Mouse (Mus musculus) gastrocnemius, adult 18-20 months (tissue): ENCODE data around the gene Mex3a. TPM values are rescaled to one million over a fixed set of nuclear protein-coding genes. Genes with fewer than 3 reads are reported as not detected.
A peak's percentile ranks its signal among the peaks of the same experiment; 100 is the strongest.

Experiments
- DNase-seq: peaks from one replicate; pipeline ENCODE4 v3.0.0; 2021; ENCODE audit warnings: low spot score
- total RNA-seq, 2 experiments: library from RNA; stranded (reverse); gene quantifications; 2 replicates each; pipeline ENCODE4 v1.2.3; 2021

The Mex3a gene
- total RNA-seq, 2 experiments from 2014 or later, result 0.17 to 0.18 TPM

DNA sequence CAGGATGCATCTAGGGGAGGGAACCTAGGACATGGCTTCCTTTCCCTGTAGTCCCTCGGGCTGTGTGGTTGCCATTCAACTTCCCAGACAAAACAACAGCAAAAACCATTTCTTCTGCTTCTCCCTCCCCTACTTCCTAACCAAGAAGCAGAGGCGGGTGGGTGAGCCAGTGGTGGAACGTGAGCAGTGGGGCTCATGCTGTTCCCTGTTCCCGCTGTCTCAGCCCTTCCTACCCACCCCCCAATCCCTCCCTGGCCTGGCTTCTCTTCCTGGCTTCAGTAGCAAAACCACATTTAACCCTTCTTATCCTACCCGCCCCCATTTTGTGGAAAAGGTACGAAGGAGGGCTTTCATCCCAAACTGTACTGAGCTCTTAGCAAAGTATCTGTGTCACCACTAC, 27.1 kb upstream of the Mex3a start:
- no peak for DNase-seq

DNA sequence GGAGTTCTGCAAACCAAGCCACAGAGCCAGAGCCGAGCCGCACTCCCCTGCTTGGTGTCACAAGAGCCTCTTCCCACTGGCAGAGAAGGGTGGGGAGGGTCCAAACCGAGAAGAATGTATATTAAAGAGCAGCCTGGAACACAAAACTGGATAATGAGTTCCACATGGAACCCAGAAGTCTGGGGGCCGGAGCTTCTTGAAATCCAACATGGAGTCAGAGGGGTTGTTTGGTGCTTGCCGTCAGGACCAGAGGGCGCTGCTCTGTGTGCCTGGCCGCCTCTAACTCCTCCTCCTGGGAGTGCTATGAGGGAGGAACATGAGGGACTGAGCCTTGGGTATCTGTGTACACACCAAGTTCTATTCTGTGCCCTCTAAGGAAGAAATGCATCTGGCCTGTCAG, 26.4 kb upstream of the Mex3a start:
- DNase-seq, result no peak

DNA sequence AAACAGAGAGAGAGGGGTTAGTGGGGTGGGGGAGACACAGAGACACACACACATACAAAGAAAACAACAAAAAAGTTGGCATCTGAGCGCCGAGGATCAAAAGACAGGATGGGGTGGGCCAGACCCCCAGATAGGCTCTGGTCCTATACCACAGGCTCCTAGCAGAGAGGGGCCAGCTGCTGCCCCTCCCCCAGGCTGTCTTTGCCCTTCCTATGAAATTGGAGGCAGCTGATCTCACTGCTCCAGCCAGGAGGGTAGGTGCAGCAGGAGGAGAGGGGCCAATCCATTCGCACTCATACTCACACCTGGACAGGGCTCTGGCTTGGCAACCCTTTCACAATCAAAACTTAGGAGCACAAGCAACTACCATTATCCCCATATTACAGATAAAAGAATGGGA, 22.9 kb upstream of the Mex3a start:
- DNase-seq, result no peak

DNA sequence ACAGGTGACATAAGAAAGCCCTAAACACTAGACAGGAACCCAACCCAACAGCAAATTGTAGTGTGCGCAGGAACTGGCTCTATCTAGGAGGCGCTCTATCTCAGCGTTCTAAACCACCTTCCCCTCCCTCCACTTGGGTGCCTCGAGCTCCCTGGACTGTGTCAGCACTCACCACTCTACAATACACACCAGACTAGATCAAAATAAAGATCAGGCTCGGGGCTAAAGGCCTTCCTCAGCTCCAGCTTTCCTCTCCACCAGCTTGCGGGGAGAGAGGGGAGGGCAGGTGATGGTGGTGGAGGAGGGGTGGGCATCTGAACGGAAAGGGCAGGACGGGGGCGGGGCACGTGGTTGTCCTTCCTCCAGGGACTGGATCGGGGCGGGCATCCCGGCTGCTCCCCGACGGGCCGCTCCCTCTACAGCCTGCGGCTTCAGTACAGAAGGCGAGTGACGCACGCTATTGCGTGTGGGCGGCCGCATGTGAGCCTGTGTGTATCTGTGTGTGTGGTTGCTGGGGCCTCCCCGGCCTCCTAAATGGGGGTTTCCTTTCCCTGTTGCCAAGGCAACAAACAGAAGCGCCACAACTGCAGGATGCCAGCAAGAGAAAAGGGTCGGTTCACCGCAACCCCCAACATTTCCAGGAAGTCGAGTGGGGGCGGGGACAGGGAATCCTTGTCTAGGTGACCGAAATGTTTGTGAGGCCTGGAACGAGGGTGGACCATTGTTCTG, 22.3 kb upstream of the Mex3a start, which contains the start of gene Lmna:
Lmna (minus strand) TSS at position 265 of the 729 bp plus-strand sequence.
- peak; percentile 93 for DNase-seq

DNA sequence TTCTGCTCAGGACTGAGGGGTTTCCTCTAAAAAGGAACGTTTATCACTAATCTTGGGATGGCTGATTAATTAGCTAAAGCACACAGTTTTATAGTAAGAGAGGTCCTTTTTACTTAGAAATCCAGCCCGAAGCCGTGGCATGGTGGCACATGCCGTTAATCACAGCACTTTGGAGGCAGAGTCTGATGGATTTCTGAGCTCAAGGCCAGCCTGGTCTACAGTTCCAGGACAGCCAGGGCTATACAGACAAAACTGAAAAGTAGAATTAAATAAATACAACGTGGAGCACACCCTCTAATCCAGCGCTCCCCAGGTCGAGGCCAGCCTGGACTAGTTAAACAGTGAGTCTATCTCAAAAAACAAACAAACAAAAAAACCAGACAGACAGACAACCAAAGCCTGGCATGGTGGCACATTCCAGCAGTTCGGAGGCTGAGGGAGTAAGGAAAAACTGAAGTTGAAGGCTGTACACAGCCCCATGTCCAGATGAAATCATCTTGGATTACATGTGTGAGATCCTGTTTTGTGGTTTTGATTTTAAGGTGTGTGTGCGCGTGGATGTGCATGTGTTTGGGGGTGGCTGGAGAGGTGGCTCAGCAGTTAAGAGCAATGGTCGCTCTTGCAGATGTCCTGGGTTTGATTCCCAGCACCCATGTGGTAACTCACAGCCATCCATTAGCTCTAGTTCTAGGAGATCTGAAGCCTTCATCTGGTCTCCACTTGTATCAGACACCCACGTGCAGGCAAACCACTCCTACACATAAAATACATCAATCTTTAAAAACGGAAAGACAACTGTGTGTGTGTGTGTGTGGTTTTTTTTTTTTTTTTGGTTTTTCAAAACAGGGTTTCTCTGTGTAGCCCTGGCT, 21.5 kb upstream of the Mex3a start:
- no peak for DNase-seq

DNA sequence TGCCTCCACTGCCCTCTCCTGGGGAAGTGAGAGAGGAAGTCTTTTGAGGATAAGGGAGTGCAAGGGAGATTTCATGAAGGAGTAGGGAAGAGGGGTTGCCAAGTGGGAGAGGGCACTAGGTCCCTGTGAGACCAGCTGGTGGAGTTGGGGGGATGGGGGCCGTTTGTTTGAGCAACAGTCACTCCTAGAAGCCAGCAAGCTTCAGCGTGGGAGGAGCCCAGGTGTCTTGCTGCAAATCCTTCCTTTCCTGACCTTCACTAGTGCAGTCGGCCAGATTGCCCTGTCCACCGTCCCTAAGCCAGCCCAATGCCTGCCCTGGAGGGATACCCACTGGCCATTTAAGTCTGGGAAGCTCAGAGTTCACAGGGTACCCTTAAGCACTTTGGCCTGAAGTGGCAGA, 20.6 kb upstream of the Mex3a start:
- no peak for DNase-seq

DNA sequence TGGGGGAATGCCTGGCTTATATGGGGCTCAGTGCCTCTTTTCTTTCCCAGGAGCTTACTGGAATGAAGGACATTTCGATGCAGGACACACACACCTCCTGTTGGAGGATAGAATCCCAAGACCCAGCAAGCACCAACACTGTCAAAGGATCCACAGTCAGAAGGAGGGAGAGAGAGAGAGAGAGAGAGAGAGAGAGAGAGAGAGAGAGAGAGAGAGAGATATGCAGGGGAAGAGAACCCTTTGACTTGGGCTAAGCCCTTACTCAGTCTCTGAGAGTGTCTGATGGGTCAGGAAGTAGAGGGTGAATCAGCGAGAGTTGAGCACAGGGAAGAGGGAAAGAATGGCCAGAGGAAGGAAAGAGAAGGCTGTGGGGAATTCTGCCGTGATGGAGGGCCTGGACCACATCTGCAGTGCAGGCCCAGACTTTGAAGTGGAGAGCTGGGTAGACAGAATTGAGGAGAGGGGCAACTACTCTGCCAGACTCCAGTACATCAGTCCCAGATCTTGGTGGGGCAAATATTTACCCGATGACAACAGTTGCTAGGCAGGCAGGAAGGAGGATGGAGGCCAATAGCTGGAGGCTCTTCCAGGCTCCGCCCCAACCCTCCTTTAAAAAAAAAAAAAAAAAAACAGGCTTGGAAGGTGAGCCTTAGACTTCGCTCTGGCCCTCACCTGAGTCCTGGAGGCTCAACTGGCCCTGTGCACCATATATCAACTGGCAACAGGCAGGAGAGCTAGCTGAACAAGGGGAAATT, 19.9 kb upstream of the Mex3a start:
- no peak for DNase-seq

DNA sequence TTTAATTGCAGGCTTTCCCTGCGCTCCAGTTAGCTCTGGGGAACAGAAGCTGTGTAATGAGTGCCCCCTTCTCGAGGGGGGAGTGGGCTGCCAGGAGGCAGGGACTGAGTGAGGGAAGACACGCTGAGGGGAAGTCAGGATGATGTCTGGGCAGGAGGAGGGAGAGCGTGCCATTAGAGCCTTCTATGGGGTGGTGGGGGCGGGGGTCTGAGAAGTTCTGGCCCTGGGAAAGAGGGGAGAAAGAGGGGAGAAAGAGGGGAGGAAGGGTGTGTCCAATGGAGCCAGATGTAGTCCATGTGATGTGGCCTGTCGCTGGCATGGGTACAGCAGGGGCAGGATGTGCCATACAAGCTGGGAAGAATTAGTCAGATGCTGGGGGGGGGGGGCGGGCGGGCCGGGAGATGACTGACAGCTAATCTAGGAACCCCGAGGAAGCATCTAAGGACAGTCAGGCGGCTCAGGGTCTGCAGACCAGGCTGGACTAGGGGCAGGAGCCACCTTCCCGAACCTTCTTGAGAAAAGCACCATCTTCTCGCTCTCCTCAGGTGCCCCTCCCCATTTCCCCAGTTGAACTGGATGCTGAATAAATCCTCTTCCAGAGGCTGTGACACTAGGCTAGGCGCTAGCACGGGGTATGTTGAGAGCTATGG, 19.2 kb upstream of the Mex3a start:
- DNase-seq, result no peak

DNA sequence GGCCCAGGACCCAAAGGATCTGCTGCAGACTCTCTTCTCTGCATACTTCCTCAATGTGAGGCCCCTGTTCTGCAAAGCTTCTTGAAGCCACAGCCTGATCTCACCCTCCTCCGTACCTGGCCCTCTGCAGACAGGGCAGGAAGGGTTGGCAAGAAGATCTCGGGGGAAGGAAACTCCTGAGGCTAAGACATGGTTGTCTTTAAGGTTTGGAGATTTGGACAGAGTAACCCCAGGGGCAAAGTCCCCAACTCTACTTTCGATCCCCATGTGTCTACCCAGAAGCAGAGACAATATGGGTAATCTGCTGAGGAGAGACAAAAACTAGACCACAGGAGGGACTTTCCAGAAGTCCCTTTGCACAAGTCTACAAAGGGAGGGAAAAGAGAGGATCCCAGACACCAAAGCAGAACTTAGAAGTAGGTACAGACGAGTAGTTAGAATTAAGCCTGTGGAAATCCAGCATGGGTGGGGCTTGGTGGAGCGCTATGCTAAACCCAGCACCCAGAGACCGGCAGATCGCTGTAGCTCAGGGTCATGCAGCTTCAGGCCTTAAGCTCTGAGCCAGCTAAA, 18.6 kb upstream of the Mex3a start:
- no peak for DNase-seq

DNA sequence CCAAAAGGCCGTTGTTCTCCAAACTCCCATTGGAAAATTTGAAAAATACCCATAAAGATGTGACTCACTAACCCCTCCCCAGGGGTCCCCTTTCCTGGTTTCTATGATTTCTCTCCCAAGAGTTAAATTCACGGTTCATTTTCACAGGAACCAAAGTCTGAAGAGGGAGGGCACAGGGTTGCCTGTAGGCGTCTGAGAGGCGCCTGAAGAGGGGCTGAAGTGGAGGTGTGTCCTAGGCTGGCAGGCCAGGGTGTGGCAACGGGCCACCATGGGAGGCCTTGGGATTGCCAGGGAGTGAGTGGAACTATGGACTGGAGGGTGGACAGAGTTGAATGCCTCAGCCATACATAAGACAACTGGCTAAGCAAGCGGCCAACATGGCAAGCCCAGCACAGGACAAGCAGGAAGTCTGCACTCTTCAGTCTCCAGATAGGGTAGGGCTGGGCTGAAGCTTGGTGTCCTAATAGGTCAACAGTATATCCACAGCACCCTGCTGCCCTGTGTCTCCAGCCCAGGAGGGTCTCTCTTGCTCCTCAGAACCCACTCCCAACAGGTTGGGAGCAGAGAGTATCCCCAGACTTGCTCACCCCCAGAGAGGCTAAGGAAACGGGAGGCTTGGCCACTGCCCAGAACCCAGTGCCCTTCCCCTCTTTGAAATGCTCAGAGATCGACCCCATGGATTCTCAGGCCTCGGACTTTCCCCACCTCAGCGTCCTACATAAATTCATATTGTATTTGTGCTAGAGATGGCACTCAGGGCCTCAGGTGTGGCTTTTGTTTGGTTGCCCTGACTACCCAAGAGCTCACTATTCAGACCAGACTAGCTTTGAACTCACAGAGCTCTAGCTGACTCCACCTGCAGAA, 17.7 kb upstream of the Mex3a start:
- DNase-seq, result no peak

DNA sequence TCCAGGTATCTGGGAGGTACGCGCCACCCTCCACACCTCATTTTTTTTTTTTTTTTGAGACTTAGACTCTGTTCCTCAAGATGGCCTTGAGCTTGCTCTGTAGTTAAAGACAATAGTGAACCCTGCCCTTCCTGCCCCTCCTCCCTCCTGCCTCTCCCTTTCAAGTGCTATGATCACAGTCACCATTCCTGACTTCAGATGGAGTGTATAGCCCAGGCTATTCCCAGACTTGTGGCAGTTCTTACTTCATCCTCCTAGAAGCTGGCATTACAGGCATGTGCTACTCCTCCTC, 17.2 kb upstream of the Mex3a start:
- no peak for DNase-seq

DNA sequence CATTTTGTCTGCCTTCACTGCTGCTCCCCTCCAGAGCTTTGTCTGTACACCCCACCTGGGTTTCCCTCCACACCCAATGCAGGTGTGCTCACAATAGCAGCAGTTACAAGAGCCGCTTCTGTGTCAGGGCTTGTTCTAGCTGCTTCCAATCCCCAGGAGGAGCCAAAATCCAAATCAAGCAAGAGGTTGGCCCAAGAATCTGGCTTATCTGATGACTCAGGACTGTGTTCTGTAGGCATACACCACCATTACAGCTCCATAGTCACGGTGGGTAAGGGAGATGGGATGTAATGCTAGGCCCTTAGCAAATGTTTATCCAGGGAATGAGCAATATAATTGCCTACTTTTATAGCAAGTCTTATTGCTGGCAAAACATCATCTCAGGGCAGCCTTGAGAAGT, 15.8 kb upstream of the Mex3a start:
- no peak for DNase-seq

DNA sequence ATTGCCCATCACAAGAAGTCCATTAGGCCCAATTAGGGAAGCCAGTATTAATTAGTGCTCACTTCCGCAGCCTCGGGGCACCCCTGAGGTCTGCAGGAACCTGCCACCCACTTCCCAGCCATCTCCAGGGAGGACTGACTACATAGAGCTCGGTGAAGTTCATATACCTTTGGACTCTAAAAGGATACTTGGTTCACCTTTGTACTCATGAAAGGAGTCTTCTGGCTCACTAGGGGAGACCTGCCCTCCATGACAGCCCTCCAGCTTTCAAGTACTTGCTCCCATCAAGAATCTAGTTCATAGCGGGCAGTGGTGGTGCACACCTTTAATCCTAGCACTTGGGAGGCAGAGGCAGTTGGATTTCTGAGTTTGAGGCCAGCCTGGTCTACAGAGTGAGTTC, 13.8 kb upstream of the Mex3a start:
- no peak for DNase-seq

DNA sequence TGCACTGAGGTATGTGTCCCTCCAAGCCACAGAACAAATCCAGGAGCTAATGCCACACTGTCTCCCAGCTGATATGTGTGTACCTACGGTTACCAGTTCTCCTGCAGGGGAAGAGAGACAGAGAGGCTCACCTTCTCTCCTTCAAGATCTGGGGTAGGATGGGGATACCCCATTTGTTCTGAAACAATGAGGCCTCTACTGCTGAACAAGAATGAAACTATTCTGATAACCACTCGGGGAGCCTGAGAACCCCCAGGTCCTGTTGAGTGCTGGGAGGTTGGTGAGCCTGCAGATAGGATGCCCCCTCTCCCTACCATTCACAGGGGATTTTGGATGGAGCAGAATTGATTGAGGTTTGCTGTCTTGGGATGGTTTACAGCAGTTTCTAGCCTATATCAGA, 12.1 kb upstream of the Mex3a start:
- DNase-seq, result no peak

DNA sequence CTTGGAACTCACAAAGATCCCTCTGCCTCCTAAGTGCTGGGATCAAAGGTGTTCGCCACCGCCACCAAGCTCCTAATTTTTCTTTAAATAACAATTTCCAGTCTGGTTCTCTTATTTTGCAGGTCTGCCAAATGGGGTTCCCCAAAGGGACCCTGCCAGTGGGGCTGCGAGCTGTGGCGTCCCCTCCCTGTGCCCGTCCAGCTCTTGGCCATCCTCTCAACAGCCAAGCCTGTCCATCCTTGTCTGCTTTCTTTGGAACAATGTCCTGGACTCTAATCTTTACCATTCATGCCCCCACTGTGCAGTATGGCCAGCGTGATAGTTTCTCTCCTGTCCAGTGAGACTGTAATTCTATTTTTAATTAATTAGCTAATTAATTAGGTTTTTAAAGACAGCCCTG, 11.0 kb upstream of the Mex3a start:
- no peak for DNase-seq

DNA sequence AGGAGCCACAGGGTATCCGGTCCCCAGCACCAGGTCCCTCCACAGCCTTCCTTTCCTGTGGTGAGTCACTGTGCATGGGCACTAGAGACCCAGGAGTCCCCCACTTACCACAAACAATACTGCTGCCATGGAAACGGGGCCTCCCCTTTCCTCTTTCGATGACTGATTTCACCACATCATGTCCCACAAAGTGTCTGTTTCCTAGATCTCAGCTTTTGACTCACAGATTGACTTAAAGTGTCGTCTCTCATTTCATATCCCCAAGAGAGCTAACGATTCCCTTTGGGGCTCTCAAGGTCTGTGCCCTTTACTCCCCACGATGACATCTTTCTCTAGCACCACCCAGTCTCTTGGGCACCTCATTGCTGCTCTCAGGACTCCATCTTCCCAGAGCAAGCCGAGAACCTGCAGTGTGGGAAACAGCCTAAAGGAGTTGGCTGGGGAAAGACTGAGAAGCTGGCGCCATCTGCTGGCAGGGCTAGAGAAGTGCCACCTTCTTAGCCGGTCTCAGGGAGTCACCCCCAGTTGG, 10.3 kb upstream of the Mex3a start:
- DNase-seq, result peak; percentile 74

DNA sequence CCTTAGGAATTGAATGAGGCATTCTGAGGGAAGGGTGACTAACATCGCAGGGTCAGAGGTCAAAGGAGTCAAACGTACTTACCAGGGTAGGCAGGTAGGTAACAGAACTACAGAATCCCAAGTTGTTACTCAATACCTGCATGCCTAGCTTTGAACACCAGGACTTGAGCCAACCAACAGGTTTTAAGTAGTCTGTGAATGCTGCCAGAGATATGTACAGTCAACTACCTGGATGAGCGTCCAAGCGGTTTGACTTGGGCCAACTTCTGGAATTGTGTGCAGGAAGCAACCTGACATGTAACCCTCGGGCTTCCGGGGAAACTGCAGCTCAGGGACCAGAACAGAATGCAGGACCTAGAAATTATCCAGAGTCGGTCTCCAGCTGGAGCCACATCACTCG, 9.2 kb upstream of the Mex3a start:
- no peak for DNase-seq

DNA sequence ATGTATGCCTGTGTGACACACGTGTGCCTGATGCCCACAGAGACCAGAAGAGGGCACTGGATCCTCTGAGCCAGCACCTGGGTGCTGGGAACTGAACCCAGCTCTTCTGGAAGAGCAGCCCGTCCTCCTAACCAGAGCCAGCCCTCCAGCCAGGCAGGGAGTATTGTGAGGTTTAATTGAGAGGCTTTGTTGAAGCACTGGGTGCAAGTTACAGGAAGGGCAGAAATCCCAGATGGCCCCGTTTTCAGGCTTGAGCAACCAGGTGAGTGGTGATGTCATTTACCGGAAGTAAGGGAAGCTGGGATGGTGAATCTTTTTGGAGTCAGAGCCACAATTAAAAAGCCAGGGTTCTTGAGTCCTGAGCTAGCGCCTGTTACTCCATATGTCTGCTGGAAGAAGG, 7.2 kb upstream of the Mex3a start:
- DNase-seq, result no peak

DNA sequence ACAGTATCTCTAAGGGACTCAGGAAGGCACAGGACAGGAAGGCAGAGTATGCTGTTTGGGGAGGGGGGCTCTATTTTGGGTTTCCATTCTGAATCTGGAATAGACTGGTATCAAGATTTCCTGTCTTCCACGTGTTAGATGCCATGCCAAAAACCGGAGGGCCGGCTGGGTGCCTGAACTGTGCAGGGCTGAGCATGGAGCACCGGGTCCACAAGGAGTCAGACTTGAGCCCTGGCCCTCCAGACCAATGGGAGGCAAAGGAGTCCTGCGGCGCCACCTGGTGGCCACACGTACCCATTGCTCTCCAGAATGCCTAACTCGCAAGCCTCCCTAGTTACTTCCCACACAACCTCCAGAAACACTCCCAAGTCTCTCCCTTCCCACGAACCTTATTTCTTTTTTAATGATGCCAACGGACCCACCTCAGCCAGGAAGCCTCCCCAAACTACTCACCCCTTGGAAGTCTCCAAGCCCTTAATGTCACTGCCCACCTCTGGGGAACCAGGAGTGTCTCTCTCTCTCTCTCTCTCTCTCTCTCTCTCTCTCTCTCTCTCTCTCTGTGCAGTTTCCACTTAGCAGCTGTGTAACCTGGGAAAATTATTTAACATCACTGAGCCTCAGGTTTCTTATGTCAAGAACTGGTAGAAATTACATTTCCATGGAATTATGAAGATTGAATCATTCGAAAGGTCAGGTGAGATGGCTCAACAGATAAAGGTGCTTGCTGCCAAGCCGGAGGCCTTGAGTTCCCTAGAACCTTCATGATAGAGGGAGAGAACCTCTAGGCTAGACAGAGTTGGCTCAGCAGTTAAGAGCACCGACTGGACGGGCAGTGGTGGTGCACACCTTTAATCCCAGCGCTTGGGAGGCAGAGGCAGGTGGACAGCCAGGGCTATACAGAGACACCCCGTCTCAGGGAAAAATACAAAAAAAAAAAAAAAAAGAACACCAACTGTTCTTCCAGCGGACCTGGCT, 5.8 kb upstream of the Mex3a start:
- peak; percentile 87 for DNase-seq
